Comparison of ENCODE assay signal across 10 mouse cellular contexts in genomic region chr5:67530957-67531356, GRCm38 (mm10).
DNase-seq lines count a peak whose midpoint lies in the region; ATAC-seq and TF ChIP-seq lines count a peak whose summit lies in the region.
"Had no signal": no experiment of that assay in that cellular context is flagged by ENCODE, and none has a peak within 500 bp of the region (broad histone marks: within the 10 kb centered on the region; RNA-seq: fewer than 3 reads in every experiment).

No protein-coding gene starts in this region.

- DNase-seq in cerebellum, postnatal 10 days: peak; percentile 45 to 55
- DNase-seq in cerebellum, adult 11-12 months: no peak
- peak; percentile 11 for DNase-seq in lung, adult 2 months
- DNase-seq in lung, postnatal 25 days (ENCODE audit: low spot score): no peak
- peak in 2 of 3 experiments; percentile 6 to 10 for DNase-seq in liver, embryonic 14.5 days (ENCODE audit: low read depth in 3 of 3, low spot score in 3 of 3)
- peak; percentile 19 for DNase-seq in thymus, postnatal 25 days
- DNase-seq in midbrain, embryonic 11.5 days (ENCODE audit: low spot score, missing footprints): no peak

- no peaks in the 10 kb centered on the region for H3K4me1 ChIP-seq in lung, adult 2 months (ENCODE audit: control insufficient read depth, insufficient read depth, low read length)
- H3K4me1 ChIP-seq in liver, embryonic 14.5 days (replicated peaks; ENCODE audit: control insufficient read depth in 2 of 2, insufficient read depth in 2 of 2, low read length in 1 of 2): no peaks in the 10 kb centered on the region
- H3K4me1 ChIP-seq in midbrain, embryonic 11.5 days (ENCODE audit: control insufficient read depth, insufficient read depth, low read length): peaks cover 7% of the 10 kb centered on the region

- no peak for TF ChIP-seq EP300 in liver, embryonic 14.5 days (IDR thresholded peaks at IDR 0.05; ENCODE audit: low read depth)

- ATAC-seq in common myeloid progenitor, adult 5-6 weeks (replicated peaks; ENCODE audit: low read depth, poor library complexity, severe bottlenecking): peak; percentile 55
- ATAC-seq in liver, embryonic 14.5 days (ENCODE audit: insufficient read depth): no peak
- ATAC-seq in midbrain, embryonic 11.5 days (ENCODE audit: low FRiP score): no peak; the same call in 1 of the 2 replicates

- H3K9me3 ChIP-seq in liver, embryonic 14.5 days (ENCODE audit: control insufficient read depth, low read length): no peaks in the 10 kb centered on the region
- H3K9me3 ChIP-seq in midbrain, embryonic 11.5 days (ENCODE audit: control insufficient read depth, low read length): no peaks in the 10 kb centered on the region
- H3K9me3 ChIP-seq: heart, embryonic 13.5 days; midbrain, embryonic 12.5 days had no signal

- no peak overlapping the region for H3K9ac ChIP-seq in liver, embryonic 14.5 days (replicated peaks)
- no peak overlapping the region for H3K9ac ChIP-seq in midbrain, embryonic 11.5 days (ENCODE audit: low read length)
- H3K9ac ChIP-seq: heart, embryonic 13.5 days; midbrain, embryonic 12.5 days had no signal

- peak; percentile 39; the same call in 1 of the 2 replicates for TF ChIP-seq CTCF in lung, adult 2 months (IDR thresholded peaks at IDR 0.05; ENCODE audit: insufficient read depth, low read length)
- peak; percentile 74 for TF ChIP-seq CTCF in liver, embryonic 14.5 days (IDR thresholded peaks at IDR 0.05; ENCODE audit: low read depth)

- no peaks in the 10 kb centered on the region for H3K27me3 ChIP-seq in liver, embryonic 14.5 days (ENCODE audit: control insufficient read depth, insufficient read depth, low read length)
- peaks cover 5% of the 10 kb centered on the region; the same call in 1 of the 2 replicates for H3K27me3 ChIP-seq in midbrain, embryonic 11.5 days (ENCODE audit: control insufficient read depth, insufficient read depth, low read length)
- H3K27me3 ChIP-seq: heart, embryonic 13.5 days had no signal

- no peak for TF ChIP-seq POLR2A in lung, adult 2 months (IDR thresholded peaks at IDR 0.05; ENCODE audit: borderline replicate concordance, extremely low read depth, low read depth, low read length)

- no peak overlapping the region for H3K4me2 ChIP-seq in liver, embryonic 14.5 days (ENCODE audit: low read depth)
- H3K4me2 ChIP-seq in midbrain, embryonic 11.5 days: no peak overlapping the region
- H3K4me2 ChIP-seq: heart, embryonic 13.5 days; midbrain, embryonic 12.5 days had no signal

- H3K36me3 ChIP-seq in liver, embryonic 14.5 days (replicated peaks; ENCODE audit: control insufficient read depth, insufficient read depth, low read depth): no peaks in the 10 kb centered on the region
- no peaks in the 10 kb centered on the region for H3K36me3 ChIP-seq in midbrain, embryonic 11.5 days (ENCODE audit: control insufficient read depth, insufficient read depth, low read length)
- H3K36me3 ChIP-seq: heart, embryonic 13.5 days; midbrain, embryonic 12.5 days had no signal

- WGBS in lung, adult 2 months: 43% methylated on average over 8 of the region's 8 CpGs
- 32% methylated on average over 8 of the region's 8 CpGs for WGBS in liver, embryonic 14.5 days (ENCODE audit: insufficient replicate concordance)
- WGBS in midbrain, embryonic 11.5 days: 35% methylated on average over 8 of the region's 8 CpGs

- no peak overlapping the region for H3K4me3 ChIP-seq in lung, adult 2 months (replicated peaks; ENCODE audit: extremely low read depth, low read depth, low read length)
- no peak overlapping the region for H3K4me3 ChIP-seq in liver, embryonic 14.5 days (ENCODE audit: insufficient read depth in 1 of 2, low read depth in 2 of 2, low read length in 2 of 2)
- H3K4me3 ChIP-seq in midbrain, embryonic 11.5 days (ENCODE audit: low read depth, low read length): no peak overlapping the region
- H3K4me3 ChIP-seq: heart, embryonic 13.5 days; midbrain, embryonic 12.5 days had no signal

- no peak overlapping the region for H3K27ac ChIP-seq in liver, embryonic 14.5 days
- no peak overlapping the region for H3K27ac ChIP-seq in midbrain, embryonic 11.5 days (ENCODE audit: low read depth, low read length)
- H3K27ac ChIP-seq: heart, embryonic 13.5 days; midbrain, embryonic 12.5 days had no signal

Comparison
In these comparisons a context has a peak if more than half of its experiments do, and no peak if none do; other contexts are left out.
1. DNase-seq: peak in cerebellum, postnatal 10 days (2 of 2), lung, adult 2 months (single experiment), liver, embryonic 14.5 days (2 of 3) and thymus, postnatal 25 days (single experiment); none in cerebellum, adult 11-12 months (single experiment), lung, postnatal 25 days (single experiment) and midbrain, embryonic 11.5 days (single experiment).